Mouse (Mus musculus): Measurements from ENCODE around the gene Hivep1. TPM values are rescaled to one million over a fixed set of nuclear protein-coding genes. Genes with fewer than 3 reads are reported as not detected.
A peak's percentile ranks its signal among the peaks of the same experiment; 100 is the strongest.

Hivep1 gene
- polyA plus RNA-seq, 1 experiment from 2014 or later, result 12.1 TPM

DNA sequence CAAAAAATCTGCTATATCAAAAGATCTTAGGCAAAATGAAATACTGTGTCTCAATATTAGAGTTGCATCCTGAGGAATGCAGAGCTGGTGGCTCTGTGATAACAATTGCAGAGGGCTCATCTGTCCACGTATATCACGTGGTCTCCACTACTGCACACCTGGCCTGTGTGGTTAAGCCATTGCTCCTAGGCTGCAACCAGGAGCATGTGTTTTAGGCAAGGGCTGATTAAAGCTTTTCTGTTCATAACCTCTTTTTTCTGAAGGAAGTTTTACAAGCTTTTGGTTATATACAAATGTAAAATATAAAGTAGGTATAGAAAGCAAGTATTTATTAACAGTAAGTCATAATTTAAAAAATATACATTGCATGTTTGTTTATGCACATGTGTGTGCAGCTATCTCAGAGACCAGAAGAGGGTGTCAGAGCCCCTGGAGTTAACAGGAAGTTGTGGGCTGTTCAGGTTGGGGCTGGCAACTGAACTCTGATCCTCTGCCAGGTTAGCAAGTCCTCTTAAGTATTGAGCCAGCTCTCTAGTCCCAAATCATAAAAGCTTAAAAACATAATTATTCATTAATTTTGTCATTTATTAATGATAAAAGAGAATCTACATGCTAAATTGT is 5.0 kb downstream of the Hivep1 start:
- no peak for ATAC-seq (ENCODE audit: insufficient read depth)
- Histone ChIP-seq H3K9ac (no peak overlapping the region), H3K9me3 (ENCODE audit: low read depth, low read length) (no peaks in the 10 kb centered on the region), H3K4me2 (no peak overlapping the region), H3K27me3 (ENCODE audit: insufficient read depth, low read length) (no peaks in the 10 kb centered on the region), H3K4me3 (ENCODE audit: low read depth, low read length) (no peak overlapping the region), H3K4me1 (ENCODE audit: insufficient read depth) (peaks cover 5% of the 10 kb centered on the region), H3K36me3 (ENCODE audit: insufficient read depth) (peaks cover 28% of the 10 kb centered on the region), H3K27ac (ENCODE audit: low read depth) (no peak overlapping the region)
- DNase-seq, result no peak
- WGBS, result 93% methylated on average over 2 of the region's 2 CpGs
- no peak for TF ChIP-seq CTCF (IDR thresholded peaks at IDR 0.05; ENCODE audit: low read depth)

- TF ChIP-seq CTCF (IDR thresholded peaks at IDR 0.05; ENCODE audit: low read depth), result no peak
- WGBS, result 85% methylated on average over 10 of the region's 10 CpGs
- Histone ChIP-seq H3K4me1 (ENCODE audit: insufficient read depth) (0 out of 2 replicates have a peak, but pooled peaks cover 2% of the 10 kb centered on the region), H3K27me3 (ENCODE audit: insufficient read depth, low read length) (no peaks in the 10 kb centered on the region), H3K9me3 (ENCODE audit: low read depth, low read length) (no peaks in the 10 kb centered on the region), H3K27ac (ENCODE audit: low read depth) (no peak overlapping the region), H3K9ac (no peak overlapping the region), H3K4me2 (no peak overlapping the region), H3K36me3 (ENCODE audit: insufficient read depth) (peaks cover 51% of the 10 kb centered on the region), H3K4me3 (ENCODE audit: low read depth, low read length) (no peak overlapping the region)
- ATAC-seq (ENCODE audit: insufficient read depth), result no peak
- peak; percentile 21 for DNase-seq
Observed at GRCm38 (mm10) chr13:42060846-42061630, 9.2 kb downstream of the Hivep1 start.

DNA sequence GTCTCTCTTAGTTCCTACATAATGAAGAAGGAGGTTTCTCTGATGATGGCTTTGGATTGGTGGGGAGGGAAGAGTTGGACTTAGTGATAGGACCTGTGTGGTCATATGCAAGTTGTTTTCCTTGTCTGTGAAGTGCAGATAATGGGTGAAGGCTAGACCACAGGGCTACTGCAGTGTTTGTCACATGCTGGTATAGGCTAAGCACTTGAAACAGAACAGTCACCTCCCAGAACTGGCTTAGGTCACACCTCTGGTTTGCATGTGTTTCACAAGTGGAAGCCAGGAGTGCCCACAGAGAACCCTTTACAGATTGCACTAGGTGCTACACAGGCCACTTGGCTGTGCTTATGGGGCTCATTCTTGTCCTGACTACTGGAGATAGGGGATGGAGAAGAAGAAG is 12.4 kb downstream of the Hivep1 start:
- no peak for TF ChIP-seq CTCF (IDR thresholded peaks at IDR 0.05; ENCODE audit: low read depth)
- no peak for DNase-seq
- Histone ChIP-seq H3K4me2 (no peak overlapping the region), H3K36me3 (ENCODE audit: insufficient read depth) (peaks cover 39% of the 10 kb centered on the region), H3K27me3 (ENCODE audit: insufficient read depth, low read length) (no peaks in the 10 kb centered on the region), H3K9me3 (ENCODE audit: low read depth, low read length) (no peaks in the 10 kb centered on the region), H3K4me1 (ENCODE audit: insufficient read depth) (0 out of 2 replicates have a peak, but pooled peaks cover 2% of the 10 kb centered on the region), H3K9ac (no peak overlapping the region), H3K4me3 (ENCODE audit: low read depth, low read length) (no peak overlapping the region), H3K27ac (ENCODE audit: low read depth) (no peak overlapping the region)
- no peak for ATAC-seq (ENCODE audit: insufficient read depth)

DNA sequence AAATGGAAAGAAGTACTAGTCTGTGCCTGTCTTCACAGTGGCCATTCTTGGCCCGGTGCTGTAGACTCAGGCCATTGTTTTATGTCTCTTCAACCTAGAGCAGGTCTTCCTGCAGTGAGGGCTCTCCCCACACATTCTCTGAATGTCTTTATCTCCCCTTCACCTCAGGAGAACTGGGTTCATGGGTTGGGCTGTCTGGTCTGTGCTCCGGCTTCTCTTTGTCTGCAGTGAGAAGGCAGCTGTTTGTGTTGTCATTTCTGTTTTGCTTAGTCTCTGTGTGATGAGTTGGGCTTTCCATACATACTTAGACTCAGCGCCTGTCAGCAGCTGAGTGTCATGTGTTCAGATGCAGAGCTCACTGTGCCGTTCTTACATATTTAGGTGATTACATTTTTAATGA is 18.4 kb downstream of the Hivep1 start:
- no peak overlapping the region for H3K9ac ChIP-seq
- no peaks in the 10 kb centered on the region for H3K4me1 ChIP-seq (ENCODE audit: insufficient read depth)
- no peak overlapping the region for H3K4me3 ChIP-seq (ENCODE audit: low read depth, low read length)
- no peak overlapping the region for H3K4me2 ChIP-seq
- 63% methylated on average over 4 of the region's 4 CpGs for WGBS
- no peaks in the 10 kb centered on the region for H3K27me3 ChIP-seq (ENCODE audit: insufficient read depth, low read length)
- no peak for TF ChIP-seq CTCF (IDR thresholded peaks at IDR 0.05; ENCODE audit: low read depth)
- DNase-seq (no peak), ATAC-seq (ENCODE audit: insufficient read depth) (no peak)
- no peak overlapping the region for H3K27ac ChIP-seq (ENCODE audit: low read depth)
- H3K9me3 ChIP-seq (ENCODE audit: low read depth, low read length), result no peaks in the 10 kb centered on the region
- H3K36me3 ChIP-seq (ENCODE audit: insufficient read depth), result peaks cover 22% of the 10 kb centered on the region; the same call in 1 of the 2 replicates

GRCm38 (mm10) chr13:42071011-42071410 is 19.2 kb downstream of the Hivep1 start:
- H3K36me3 ChIP-seq (ENCODE audit: insufficient read depth), result peaks cover 17% of the 10 kb centered on the region; the same call in 1 of the 2 replicates
- no peak overlapping the region for H3K9ac ChIP-seq
- no peak overlapping the region for H3K27ac ChIP-seq (ENCODE audit: low read depth)
- no peaks in the 10 kb centered on the region for H3K27me3 ChIP-seq (ENCODE audit: insufficient read depth, low read length)
- ATAC-seq (ENCODE audit: insufficient read depth), result no peak
- no peak overlapping the region for H3K4me3 ChIP-seq (ENCODE audit: low read depth, low read length)
- no peak overlapping the region for H3K4me2 ChIP-seq
- WGBS, result 85% methylated on average over 6 of the region's 6 CpGs
- H3K9me3 ChIP-seq (ENCODE audit: low read depth, low read length), result no peaks in the 10 kb centered on the region
- no peaks in the 10 kb centered on the region for H3K4me1 ChIP-seq (ENCODE audit: insufficient read depth)
- no peak for TF ChIP-seq CTCF (IDR thresholded peaks at IDR 0.05; ENCODE audit: low read depth)
- no peak for DNase-seq

DNA sequence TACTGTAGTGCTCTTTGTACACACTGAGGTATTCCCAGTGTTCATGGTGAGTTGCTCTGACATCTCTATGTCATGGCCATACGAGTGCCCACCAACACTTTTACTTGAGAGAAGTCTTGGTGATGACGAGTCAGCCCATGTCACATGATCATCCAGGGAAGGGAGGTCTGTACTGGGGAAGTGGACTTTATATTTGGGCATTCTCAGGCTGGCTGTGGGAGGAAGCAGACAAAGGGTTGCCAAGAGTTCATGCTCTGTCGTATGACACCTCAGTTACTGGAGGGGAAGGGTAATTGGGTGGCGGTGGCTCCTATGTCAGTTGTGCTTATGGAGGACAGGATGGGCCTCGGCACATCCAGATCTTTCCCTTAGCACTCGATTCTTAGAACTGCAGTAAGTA is 21.5 kb downstream of the Hivep1 start:
- ATAC-seq (ENCODE audit: insufficient read depth) (no peak), DNase-seq (no peak)
- TF ChIP-seq CTCF (IDR thresholded peaks at IDR 0.05; ENCODE audit: low read depth), result no peak
- H3K4me1 ChIP-seq (ENCODE audit: insufficient read depth), result no peaks in the 10 kb centered on the region
- no peak overlapping the region for H3K9ac ChIP-seq
- no peak overlapping the region for H3K4me2 ChIP-seq
- no peaks in the 10 kb centered on the region for H3K9me3 ChIP-seq (ENCODE audit: low read depth, low read length)
- no peak overlapping the region for H3K27ac ChIP-seq (ENCODE audit: low read depth)
- no peaks in the 10 kb centered on the region for H3K27me3 ChIP-seq (ENCODE audit: insufficient read depth, low read length)
- H3K36me3 ChIP-seq (ENCODE audit: insufficient read depth), result peaks cover 17% of the 10 kb centered on the region; the same call in 1 of the 2 replicates
- no peak overlapping the region for H3K4me3 ChIP-seq (ENCODE audit: low read depth, low read length)
- 49% methylated on average over 6 of the region's 6 CpGs for WGBS

DNA sequence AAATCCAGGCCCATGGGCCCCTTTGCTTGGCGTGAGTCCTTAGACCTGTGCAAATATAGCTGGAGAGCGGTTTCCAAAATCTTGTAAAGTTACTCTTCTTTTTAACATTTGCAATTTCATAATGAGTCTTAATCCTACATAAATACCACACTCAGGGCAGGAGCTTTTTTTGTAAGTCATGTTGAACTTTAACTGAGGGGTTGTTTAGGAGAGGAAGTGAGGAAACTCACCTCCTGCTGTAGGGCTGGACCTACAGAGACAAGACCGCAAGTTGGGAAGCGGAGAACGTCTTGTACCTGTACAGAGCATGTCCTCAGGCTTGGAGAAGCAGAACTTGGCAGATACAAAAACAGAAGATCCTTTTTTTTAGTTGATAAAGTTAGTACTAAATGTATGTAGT is 23.7 kb downstream of the Hivep1 start:
- no peaks in the 10 kb centered on the region for H3K4me1 ChIP-seq (ENCODE audit: insufficient read depth)
- no peak for TF ChIP-seq CTCF (IDR thresholded peaks at IDR 0.05; ENCODE audit: low read depth)
- H3K27ac ChIP-seq (ENCODE audit: low read depth), result no peak overlapping the region
- 93% methylated on average over 5 of the region's 5 CpGs for WGBS
- no peak overlapping the region for H3K4me2 ChIP-seq
- H3K27me3 ChIP-seq (ENCODE audit: insufficient read depth, low read length), result no peaks in the 10 kb centered on the region
- no peak for ATAC-seq (ENCODE audit: insufficient read depth)
- no peak overlapping the region for H3K9ac ChIP-seq
- no peak for DNase-seq
- no peak overlapping the region for H3K4me3 ChIP-seq (ENCODE audit: low read depth, low read length)
- H3K9me3 ChIP-seq (ENCODE audit: low read depth, low read length), result no peaks in the 10 kb centered on the region
- peaks cover 16% of the 10 kb centered on the region; the same call in 1 of the 2 replicates for H3K36me3 ChIP-seq (ENCODE audit: insufficient read depth)
